Mouse (Mus musculus) forelimb bud, embryonic 11.5 days (tissue): ENCODE measurements around the gene Sorbs1.
A peak's percentile ranks its signal among the peaks of the same experiment; 100 is the strongest.

ENCODE experiments used
- DNase-seq: peaks from one replicate; pipeline ENCODE4 v3.0.0-alpha.2; 2012; ENCODE audit warnings: low read depth, low spot score

Sorbs1 gene

GRCm38 (mm10) chr19:40512500-40513421, 818 bp downstream of the Sorbs1 start:
- DNase-seq = peak; percentile 41

- no peak for DNase-seq
These were observed 1.8 kb downstream of the Sorbs1 start for GRCm38 (mm10) chr19:40511679-40512309.

GRCm38 (mm10) chr19:40511100-40511439, 2.5 kb downstream of the Sorbs1 start:
- no peak for DNase-seq

GRCm38 (mm10) chr19:40510387-40511099, 3.0 kb downstream of the Sorbs1 start:
- no peak for DNase-seq

GRCm38 (mm10) chr19:40509274-40509673, 4.3 kb downstream of the Sorbs1 start:
- DNase-seq = no peak

GRCm38 (mm10) chr19:40508851-40509250, 4.7 kb downstream of the Sorbs1 start:
- no peak for DNase-seq

GRCm38 (mm10) chr19:40506965-40507364, 6.6 kb downstream of the Sorbs1 start:
- DNase-seq = no peak

GRCm38 (mm10) chr19:40504336-40504735, 9.2 kb downstream of the Sorbs1 start:
- DNase-seq = no peak

GRCm38 (mm10) chr19:40499940-40500737, 13.4 kb downstream of the Sorbs1 start:
- DNase-seq = no peak

GRCm38 (mm10) chr19:40499141-40499540, 14.4 kb downstream of the Sorbs1 start:
- DNase-seq = no peak

GRCm38 (mm10) chr19:40498162-40498725, 15.3 kb downstream of the Sorbs1 start:
- no peak for DNase-seq

- no peak for DNase-seq
These were observed 16.9 kb downstream of the Sorbs1 start for GRCm38 (mm10) chr19:40496509-40497267.

- no peak for DNase-seq
These were observed 17.5 kb downstream of the Sorbs1 start for GRCm38 (mm10) chr19:40496071-40496470.

GRCm38 (mm10) chr19:40492902-40493301, 20.7 kb downstream of the Sorbs1 start:
- no peak for DNase-seq

- DNase-seq = no peak
These were observed 22.1 kb downstream of the Sorbs1 start for GRCm38 (mm10) chr19:40491442-40491841.

GRCm38 (mm10) chr19:40490765-40491164, 22.8 kb downstream of the Sorbs1 start:
- no peak for DNase-seq

- DNase-seq = no peak
These were observed 23.9 kb downstream of the Sorbs1 start for GRCm38 (mm10) chr19:40489633-40490032.

- no peak for DNase-seq
These were observed 24.6 kb downstream of the Sorbs1 start for GRCm38 (mm10) chr19:40488853-40489454.

- DNase-seq = no peak
These were observed 26.0 kb downstream of the Sorbs1 start for GRCm38 (mm10) chr19:40487561-40487960.

- no peak for DNase-seq
These were observed 32.5 kb downstream of the Sorbs1 start for GRCm38 (mm10) chr19:40481115-40481514.
